Mouse (Mus musculus) heart, embryonic 16.5 days (tissue): ENCODE measurements around the gene Slc5a5. TPM values are rescaled to one million over a fixed set of nuclear protein-coding genes. Genes with fewer than 3 reads are reported as not detected.

Source experiments
- ATAC-seq: fragments of 200-750 bp; cut with Nextera tagmentation; replicated peaks from 2 replicates; pipeline ENCODE4 v1.8.0; 2017; ENCODE audit warnings: moderate number of reproducible peaks; ENCODE audit not compliant: insufficient read depth, low FRiP score; ENCODE audit errors: extremely low read depth
- H3K27ac ChIP-seq: fragments of 300-500 bp; sonication (generic); 2 replicates; pipeline ENCODE4 v1.5.1; 2014; ENCODE audit warnings: mild to moderate bottlenecking, low read length, control low read depth, moderate library complexity
- H3K27me3 ChIP-seq: fragments of 300-500 bp; sonication (generic); 2 replicates; pipeline ENCODE4 v1.6.1; 2014; ENCODE audit warnings: low read length, mixed read lengths; ENCODE audit not compliant: control insufficient read depth, insufficient read depth
- H3K36me3 ChIP-seq: fragments of 300-500 bp; sonication (generic); 2 replicates; pipeline ENCODE4 v1.6.1; 2014; ENCODE audit not compliant: control insufficient read depth, insufficient read depth
- H3K4me1 ChIP-seq: fragments of 300-500 bp; sonication (generic); 2 replicates; pipeline ENCODE4 v1.6.1; 2014; ENCODE audit warnings: low read length, mixed read lengths; ENCODE audit not compliant: control insufficient read depth, insufficient read depth
- H3K4me2 ChIP-seq: fragments of 300-500 bp; sonication (generic); 2 replicates; pipeline ENCODE4 v1.6.1; 2014; ENCODE audit warnings: low read depth, mild to moderate bottlenecking, control low read depth, low read length
- H3K4me3 ChIP-seq: fragments of 300-500 bp; sonication (generic); 2 replicates; pipeline ENCODE4 v1.5.1; 2014; ENCODE audit warnings: mild to moderate bottlenecking, control low read depth, low read length
- H3K9ac ChIP-seq: fragments of 300-500 bp; sonication (generic); 2 replicates; pipeline ENCODE4 v1.6.1; 2014; ENCODE audit warnings: low read length, control low read depth
- H3K9me3 ChIP-seq: fragments of 300-500 bp; sonication (generic); replicated peaks from 2 replicates; pipeline ENCODE4 v1.6.1; 2016; ENCODE audit warnings: low read length; ENCODE audit not compliant: control insufficient read depth
- WGBS: fragments of 180-500 bp; shearing (Covaris S2); extraction: QIAGEN DNeasy Blood & Tissue Kit; methylation state at CpG from one replicate; pipeline ENCODE4 v1.1.7; 2014; 5-methylcytosine and 5-hydroxymethylcytosine counted together
- polyA plus RNA-seq: library from polyadenylated mRNA; unstranded; fragments of >200 nt; fragmentation: Nextera tagmentation; extraction: Ambion mirVana; gene quantifications from 2 replicates; pipeline ENCODE4 v1.2.1, GENCODE M21; 2015

The Slc5a5 gene
- polyA plus RNA-seq, 1 experiment from 2014 or later = 0.43 TPM

- 84% methylated on average over 4 of the region's 4 CpGs for WGBS
- H3K4me1 ChIP-seq = peaks cover 7% of the 10 kb centered on the region
- no peak for ATAC-seq
- H3K27ac ChIP-seq = no peak overlapping the region
- no peaks in the 10 kb centered on the region for H3K27me3 ChIP-seq
- 0 out of 2 replicates have a peak, but pooled peaks cover 2% of the 10 kb centered on the region for H3K36me3 ChIP-seq
- H3K4me3 ChIP-seq = no peak overlapping the region
- no peaks in the 10 kb centered on the region for H3K9me3 ChIP-seq
- H3K4me2 ChIP-seq = no peak overlapping the region
- no peak overlapping the region for H3K9ac ChIP-seq
Measured at GRCm38 (mm10) chr8:70925754-70926153, 33.2 kb upstream of the Slc5a5 start.

GRCm38 (mm10) chr8:70924151-70924550, 31.6 kb upstream of the Slc5a5 start:
- Histone ChIP-seq H3K4me3 (no peak overlapping the region), H3K9ac (no peak overlapping the region)
- no peak for ATAC-seq

GRCm38 (mm10) chr8:70920049-70920922, 27.7 kb upstream of the Slc5a5 start:
- Histone ChIP-seq H3K27ac (0 out of 2 replicates have a peak overlapping the region, but pooled peaks have one; percentile 7), H3K4me3 (no peak overlapping the region), H3K36me3 (peaks cover 23% of the 10 kb centered on the region), H3K27me3 (no peaks in the 10 kb centered on the region), H3K9ac (no peak overlapping the region), H3K4me1 (no peaks in the 10 kb centered on the region), H3K4me2 (no peak overlapping the region), H3K9me3 (no peaks in the 10 kb centered on the region)
- ATAC-seq = no peak
- 79% methylated on average over 9 of the region's 9 CpGs for WGBS

More at GRCm38 (mm10) chr8:70924151-70924550, 31.6 kb upstream of the Slc5a5 start:
- WGBS = 84% methylated on average over 4 of the region's 4 CpGs
- H3K4me2 ChIP-seq = no peak overlapping the region
- peaks cover 5% of the 10 kb centered on the region for H3K4me1 ChIP-seq
- H3K27me3 ChIP-seq = no peaks in the 10 kb centered on the region
- H3K9me3 ChIP-seq = no peaks in the 10 kb centered on the region
- H3K36me3 ChIP-seq = 0 out of 2 replicates have a peak, but pooled peaks cover 2% of the 10 kb centered on the region
- no peak overlapping the region for H3K27ac ChIP-seq

- no peaks in the 10 kb centered on the region for H3K9me3 ChIP-seq
- peaks cover 55% of the 10 kb centered on the region for H3K36me3 ChIP-seq
- H3K27me3 ChIP-seq = no peaks in the 10 kb centered on the region
- H3K4me2 ChIP-seq = no peak overlapping the region
- no peak overlapping the region for H3K4me3 ChIP-seq
- 95% methylated on average over 17 of the region's 17 CpGs for WGBS
- no peaks in the 10 kb centered on the region for H3K4me1 ChIP-seq
- H3K9ac ChIP-seq = no peak overlapping the region
- no peak for ATAC-seq
- H3K27ac ChIP-seq = no peak overlapping the region
Measured at GRCm38 (mm10) chr8:70914704-70915103, 22.1 kb upstream of the Slc5a5 start.

- no peak for ATAC-seq
- H3K4me3 ChIP-seq = no peak overlapping the region
- 93% methylated on average over 26 of the region's 26 CpGs for WGBS
- no peaks in the 10 kb centered on the region for H3K4me1 ChIP-seq
- no peak overlapping the region for H3K4me2 ChIP-seq
- H3K27me3 ChIP-seq = no peaks in the 10 kb centered on the region
- H3K9ac ChIP-seq = no peak overlapping the region
- no peak overlapping the region for H3K27ac ChIP-seq
- H3K9me3 ChIP-seq = no peaks in the 10 kb centered on the region
- peaks cover 55% of the 10 kb centered on the region for H3K36me3 ChIP-seq
Measured at GRCm38 (mm10) chr8:70913523-70913922, 21.0 kb upstream of the Slc5a5 start.

GRCm38 (mm10) chr8:70912955-70913354, 20.4 kb upstream of the Slc5a5 start:
- H3K9ac ChIP-seq = no peak overlapping the region
- H3K9me3 ChIP-seq = no peaks in the 10 kb centered on the region
- H3K4me3 ChIP-seq = no peak overlapping the region
- no peak overlapping the region for H3K4me2 ChIP-seq
- no peak for ATAC-seq
- no peaks in the 10 kb centered on the region for H3K27me3 ChIP-seq
- peaks cover 51% of the 10 kb centered on the region for H3K36me3 ChIP-seq
- no peak overlapping the region for H3K27ac ChIP-seq
- no peaks in the 10 kb centered on the region; the same call in none of the 2 replicates for H3K4me1 ChIP-seq
- 84% methylated on average over 30 of the region's 30 CpGs for WGBS

- Histone ChIP-seq H3K9me3 (no peaks in the 10 kb centered on the region), H3K4me3 (no peak overlapping the region), H3K4me2 (no peak overlapping the region), H3K27ac (no peak overlapping the region), H3K27me3 (no peaks in the 10 kb centered on the region), H3K4me1 (peaks cover 14% of the 10 kb centered on the region), H3K9ac (no peak overlapping the region), H3K36me3 (peaks cover 46% of the 10 kb centered on the region)
- WGBS = 78% methylated on average over 5 of the region's 5 CpGs
- no peak for ATAC-seq
Measured at GRCm38 (mm10) chr8:70911596-70911995, 19.0 kb upstream of the Slc5a5 start.

- peaks cover 14% of the 10 kb centered on the region for H3K4me1 ChIP-seq
- H3K9me3 ChIP-seq = no peaks in the 10 kb centered on the region
- WGBS = 69% methylated on average over 2 of the region's 2 CpGs
- peaks cover 2% of the 10 kb centered on the region for H3K27me3 ChIP-seq
- no peak overlapping the region for H3K9ac ChIP-seq
- H3K4me2 ChIP-seq = no peak overlapping the region
- no peak for ATAC-seq
- H3K36me3 ChIP-seq = peaks cover 8% of the 10 kb centered on the region; the same call in 1 of the 2 replicates
- H3K27ac ChIP-seq = no peak overlapping the region
- no peak overlapping the region for H3K4me3 ChIP-seq
Measured at GRCm38 (mm10) chr8:70907518-70907917, 15.0 kb upstream of the Slc5a5 start.
